Mouse (Mus musculus) thymus, postnatal 36 days (tissue): ENCODE measurements around the gene 9130230L23Rik.
"Not testable (repeated sequence)": the region's sequence is repeated elsewhere in the genome, so short reads cannot be mapped to it uniquely, and the experiment has no call there.

Experiments
- DNase-seq, 2 experiments: peaks; one replicate each; pipeline ENCODE4 v3.0.0; 2022; ENCODE audit warnings: mixed read lengths in 2 of 2

9130230L23Rik gene

DNA sequence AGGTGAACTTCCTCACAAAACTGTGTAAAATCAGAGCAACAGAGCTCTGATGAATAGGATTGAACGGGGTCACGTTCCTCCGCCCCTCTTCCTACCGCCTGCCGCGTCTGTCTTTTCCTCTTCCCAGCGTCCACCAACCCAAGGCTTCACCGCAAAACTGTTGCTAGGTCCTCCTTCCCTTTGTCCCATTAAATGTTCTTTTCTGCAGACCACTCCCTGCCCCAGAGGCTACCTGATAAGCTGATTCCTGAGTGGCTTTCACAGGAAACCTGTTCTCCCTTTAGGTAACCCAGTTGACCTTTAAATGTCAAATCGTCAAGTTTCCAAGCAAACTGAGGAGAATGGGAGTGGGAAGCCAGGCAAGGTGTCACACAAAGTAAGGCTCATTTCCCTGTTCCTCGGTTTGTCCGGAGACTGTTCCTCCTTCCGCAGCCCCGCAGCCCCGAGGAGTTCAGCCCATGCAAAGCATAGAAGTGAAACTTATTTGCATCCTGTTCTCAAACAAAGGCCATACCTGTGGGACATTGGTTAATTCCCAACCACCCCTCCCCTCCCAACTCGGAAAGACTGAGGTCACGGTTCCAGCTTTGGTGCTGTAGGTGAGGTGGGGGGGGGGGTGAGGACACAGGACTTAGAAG is 1.1 kb upstream of the 9130230L23Rik start:
- DNase-seq, result no peak

DNA sequence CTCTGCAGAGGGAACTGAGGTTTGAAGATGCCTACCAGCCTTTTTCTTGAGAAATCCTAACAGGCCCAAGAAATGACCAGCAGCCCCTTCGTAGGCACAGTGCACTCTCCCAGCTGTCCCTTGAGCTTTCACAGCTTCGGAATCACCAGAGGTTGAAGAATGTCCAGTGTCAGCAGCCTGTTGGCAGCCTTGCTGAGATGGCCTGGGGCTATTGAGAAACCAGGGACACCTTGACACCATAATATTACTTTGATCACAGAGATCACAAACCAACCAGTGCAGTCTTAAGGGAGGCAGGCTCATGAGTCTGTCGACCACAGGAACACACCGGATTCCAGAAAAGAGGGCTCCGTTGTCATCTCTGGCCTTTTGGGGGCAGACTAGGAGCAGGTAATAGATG is 2.9 kb downstream of the 9130230L23Rik start:
- DNase-seq, result no peak

DNA sequence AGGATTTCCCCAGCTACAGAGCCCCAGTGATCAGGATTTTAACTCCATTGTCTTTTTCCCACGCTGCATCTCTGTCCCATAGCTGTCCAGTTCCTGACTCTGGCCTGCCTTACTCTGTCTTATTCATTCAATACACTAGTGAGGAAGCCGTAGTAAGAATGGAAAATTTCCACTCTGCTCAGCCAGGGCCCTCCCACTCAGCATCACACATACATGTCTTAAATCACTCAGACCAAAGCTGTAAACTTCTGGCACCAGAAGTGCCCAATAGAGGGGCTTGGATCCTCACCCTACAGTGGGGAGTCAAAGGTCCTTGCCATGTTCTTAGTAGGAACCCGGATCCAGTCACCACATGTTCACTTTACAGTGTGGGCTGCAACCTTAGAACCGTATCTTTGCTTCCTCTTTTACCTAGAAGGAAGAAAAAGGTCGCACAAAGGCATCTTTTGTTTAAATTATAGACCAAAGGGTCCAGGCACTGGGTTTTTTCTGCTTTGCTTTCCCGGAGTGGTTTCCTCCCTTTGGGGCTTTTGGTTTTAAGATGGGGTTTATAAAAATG is 3.4 kb downstream of the 9130230L23Rik start:
- DNase-seq, result no peak

DNA sequence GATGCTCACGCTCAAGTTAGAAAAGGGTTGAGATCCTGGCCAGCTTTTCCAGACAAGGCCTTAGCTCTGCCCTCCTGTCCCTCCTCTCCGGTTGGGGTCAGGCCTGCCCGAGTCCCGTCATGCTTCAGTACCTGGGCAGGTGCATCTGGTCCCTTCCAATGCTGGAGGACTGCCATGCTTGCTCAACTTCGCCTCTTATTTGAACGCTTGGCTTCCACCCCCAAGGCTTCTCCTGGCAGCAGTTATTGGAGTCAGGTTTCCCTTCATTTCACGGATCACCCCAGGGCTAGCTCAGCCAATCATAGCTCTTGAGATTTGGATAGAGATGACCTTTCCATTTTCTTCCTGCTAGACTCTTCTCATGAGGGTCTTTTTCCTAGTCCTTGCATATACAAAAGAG is 4.0 kb downstream of the 9130230L23Rik start:
- DNase-seq, result no peak

DNA sequence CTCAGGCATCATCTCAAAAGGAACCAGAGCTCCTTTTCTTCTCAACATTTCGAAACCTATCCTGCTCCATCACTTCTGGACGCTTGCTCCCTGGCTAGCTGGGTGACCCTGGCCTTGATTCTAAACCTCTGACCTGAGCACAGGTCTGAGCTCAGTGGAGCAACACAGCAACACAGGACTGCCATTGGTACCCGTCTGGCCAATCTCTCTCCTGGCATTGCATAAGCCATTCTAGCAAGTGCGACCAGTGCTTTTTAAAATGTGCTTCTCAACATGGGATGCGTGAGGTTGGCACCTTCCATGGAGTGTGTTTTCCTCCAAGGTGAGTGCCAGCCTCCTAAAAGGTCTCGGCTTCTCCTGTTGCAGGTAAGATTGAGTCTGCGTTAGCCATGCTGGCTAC is 5.0 kb downstream of the 9130230L23Rik start:
- no peak for DNase-seq

DNA sequence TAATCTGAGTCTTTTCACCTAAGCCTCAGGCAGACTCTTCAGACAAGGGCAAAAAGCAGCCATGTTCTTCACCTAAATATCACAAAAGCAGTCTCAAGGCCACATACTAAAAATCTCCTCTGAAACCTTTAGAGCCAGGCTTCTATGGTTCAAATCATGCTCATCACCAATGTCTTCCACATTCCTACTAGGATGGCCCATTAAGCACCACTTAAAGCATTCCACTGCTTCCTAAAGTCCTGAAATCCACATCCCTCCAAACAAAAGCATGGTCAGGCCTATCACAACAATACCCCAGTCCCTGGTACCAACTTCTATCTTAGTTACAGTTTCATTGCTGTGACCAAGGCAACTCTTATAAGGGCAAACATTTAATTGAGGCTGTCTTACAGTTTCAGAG is 6.3 kb downstream of the 9130230L23Rik start:
- no peak for DNase-seq

DNA sequence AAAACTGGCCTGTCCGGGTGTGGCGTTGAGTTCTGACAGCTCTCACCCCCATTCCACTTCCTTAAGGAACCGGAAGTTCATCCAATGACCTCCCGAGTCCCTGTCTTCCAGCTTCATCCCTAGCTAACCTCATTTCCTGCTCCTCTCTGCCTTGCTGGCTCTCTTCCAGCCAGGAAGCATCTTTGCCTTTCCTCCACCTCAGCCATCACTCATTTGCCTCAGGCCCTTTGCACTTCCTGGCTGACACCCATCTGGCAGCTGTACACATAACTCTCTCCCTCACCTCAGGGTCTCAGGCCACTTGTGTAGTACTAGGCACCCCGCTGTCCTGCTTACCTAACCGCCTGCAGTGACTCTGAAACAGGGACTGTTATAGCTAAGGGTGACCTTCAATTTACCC is 9.4 kb downstream of the 9130230L23Rik start:
- no peak for DNase-seq

DNA sequence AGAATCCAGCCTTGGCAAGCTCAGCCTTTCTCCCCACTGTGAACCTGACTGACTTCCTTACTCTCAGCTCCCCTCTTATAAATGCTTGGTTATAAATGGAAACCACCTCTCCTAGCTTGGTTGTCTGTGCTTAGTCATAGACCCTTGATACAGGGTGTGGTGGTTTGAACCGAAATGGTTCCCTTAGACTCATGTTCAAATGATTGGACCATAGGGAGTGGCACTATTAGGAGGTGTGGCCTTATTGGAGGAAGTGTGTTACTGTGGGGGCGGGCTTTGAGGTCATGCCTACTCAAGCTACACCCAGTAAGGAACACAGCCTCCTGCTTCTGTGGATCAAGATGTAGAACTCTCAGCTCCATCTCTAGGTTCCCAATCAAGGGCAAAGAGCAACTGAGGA is 12.9 kb downstream of the 9130230L23Rik start:
- no peak for DNase-seq

DNA sequence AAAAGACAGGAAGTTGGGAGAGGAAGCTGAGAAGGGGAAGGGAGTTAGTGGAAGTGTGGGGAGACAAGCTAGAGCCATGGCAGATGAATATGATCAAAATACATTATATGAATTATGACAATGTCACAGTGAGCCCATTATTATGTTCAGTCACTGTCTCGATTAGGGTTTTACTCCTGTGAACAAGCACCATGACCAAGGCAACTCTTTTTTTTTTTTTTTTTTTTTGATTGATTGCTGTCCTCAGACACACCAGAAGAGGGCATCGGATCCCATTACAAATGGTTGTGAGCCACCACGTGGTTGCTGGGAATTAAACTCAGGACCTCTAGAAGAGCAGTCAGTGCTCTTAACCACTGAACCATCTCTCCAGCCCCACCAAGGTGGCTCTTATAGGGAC is 17.1 kb downstream of the 9130230L23Rik start:
- DNase-seq, result not testable (repeated sequence)

DNA sequence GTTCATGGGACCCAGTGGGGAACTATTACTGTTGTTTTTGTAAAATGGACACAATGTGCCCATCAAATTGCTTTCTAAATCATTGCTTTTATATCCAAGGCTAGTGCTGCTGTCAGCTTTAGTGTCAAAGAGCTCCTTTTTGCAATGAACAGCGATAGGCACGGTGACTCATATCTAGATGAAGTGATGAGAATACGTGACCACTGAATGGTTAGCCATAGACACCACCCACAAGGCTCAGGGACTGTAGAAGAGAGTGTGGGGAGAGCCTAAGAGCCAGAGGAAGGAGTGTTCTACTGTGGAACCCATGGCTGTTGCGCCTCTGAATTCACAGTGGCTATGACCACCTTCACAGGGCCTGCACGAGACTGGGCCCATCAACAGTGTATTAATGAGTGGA is 17.7 kb downstream of the 9130230L23Rik start:
- DNase-seq, result no peak

DNA sequence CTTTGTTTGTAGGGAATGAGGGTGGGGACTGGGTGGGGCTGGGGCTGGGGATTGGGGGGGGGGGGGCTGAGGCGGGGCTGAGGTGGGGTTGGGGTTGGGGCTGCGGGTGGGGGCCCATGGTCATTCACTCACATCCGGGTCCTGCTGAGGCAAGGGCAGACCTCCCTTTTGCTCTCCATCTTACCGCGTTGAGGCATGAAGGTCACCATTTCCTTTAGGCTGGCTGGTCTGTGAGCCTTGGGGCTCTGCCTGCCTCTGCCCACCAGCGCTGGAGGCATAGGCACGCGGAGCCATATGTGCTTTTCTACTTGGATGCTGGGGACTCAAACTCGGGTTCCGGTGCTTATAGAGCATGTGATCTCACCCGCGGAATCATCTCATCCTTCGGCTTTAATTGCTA is 28.4 kb downstream of the 9130230L23Rik start:
- DNase-seq, result no peak

DNA sequence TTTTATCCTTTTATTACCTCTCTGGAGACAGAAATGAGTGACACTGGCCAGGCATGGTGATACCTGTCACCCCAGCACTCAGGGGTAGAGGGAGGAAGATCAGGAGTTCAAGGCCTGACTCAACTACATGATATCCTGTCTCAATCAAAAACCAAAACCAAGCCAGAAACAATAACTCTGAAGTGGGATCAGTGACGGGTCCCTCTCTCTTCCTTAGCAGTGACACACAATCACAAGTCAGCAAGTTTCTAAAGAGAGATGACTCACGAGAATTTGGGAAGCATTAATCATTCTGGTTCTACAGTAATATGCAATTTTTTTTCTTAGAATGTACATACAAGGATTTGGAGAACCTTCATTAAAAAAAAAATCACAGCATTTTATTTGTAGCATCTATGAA is 30.9 kb downstream of the 9130230L23Rik start:
- no peak for DNase-seq

DNA sequence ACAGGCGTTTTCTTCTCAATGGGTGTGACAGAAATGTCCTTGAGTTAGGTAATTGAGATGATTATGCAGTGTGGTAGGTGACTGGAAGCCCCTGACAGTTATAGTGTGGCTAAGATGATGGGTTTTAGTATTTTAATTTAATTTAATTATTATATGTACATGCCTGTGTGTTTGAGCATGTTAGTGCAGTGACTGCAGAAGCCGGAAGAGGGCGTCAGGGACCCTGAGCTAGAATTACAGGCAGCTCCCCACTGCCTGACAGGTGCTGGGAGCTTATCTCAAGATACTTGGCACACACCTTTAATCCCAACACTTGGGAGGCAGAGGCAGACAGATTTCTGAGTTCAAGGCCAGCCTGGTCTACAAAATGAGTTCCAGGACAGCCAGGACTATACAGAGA is 36.1 kb downstream of the 9130230L23Rik start:
- no peak for DNase-seq

DNA sequence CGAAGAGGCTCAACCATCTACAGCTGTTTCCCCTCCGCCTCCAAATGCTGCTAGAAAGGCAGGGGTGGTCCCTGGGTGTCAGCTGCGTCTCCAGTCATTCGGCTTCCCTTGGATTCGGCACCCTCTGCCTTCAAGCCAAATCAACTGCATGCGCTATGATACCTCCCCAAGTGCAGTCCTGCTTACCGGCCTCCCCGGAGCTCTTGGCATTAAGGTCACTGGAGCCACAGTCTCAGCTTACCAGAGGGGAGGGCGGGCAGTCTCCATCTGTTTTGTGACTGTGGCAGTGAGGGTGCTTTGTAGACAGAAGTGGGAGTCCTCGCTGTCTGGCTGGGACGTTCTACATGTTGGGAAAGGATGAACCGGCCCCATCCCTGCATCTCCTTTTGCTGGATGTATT is 37.0 kb downstream of the 9130230L23Rik start:
- no peak for DNase-seq

DNA sequence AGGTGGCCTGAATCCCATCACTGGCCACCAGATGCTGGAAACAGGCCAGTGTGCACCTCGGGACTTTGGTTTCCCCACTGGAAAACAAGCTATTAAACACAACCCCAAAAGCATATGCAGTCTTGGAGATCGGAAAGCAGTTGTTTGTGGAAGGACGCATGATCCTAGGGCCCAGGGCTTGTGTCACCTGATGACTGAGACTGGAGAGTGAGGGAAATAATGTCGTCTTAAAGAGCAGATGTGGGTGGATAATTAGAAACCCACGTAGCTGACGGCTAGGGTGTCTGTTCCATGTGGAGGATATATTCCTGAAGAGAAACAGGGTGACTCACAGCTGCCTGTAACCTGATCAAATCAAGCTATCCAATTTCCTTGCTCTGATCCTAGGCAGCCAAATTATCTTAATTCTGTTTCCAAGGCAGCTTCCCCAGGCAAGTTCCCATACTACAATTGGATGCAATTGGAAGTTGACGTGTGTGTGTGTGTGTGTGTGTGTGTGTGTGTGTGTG is 38.3 kb downstream of the 9130230L23Rik start:
- no peak for DNase-seq

DNA sequence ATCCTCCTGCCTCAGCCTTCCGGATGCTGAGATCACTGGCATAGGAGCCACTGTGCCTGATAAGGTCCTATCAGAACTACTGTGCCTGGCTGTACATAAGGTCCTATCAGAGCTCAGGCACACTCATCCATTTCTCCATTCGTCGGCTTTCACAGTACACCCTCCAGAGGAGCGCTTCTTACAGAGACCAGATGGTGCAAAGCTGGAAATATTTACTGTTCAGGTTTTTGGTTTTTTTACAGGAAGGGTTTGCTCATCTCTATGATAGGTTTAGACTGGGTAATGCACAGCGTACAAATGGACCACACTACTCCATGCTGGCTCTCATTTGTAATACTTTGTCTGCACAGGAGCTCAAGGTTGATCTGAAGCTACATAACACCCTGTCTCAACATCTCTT is 40.8 kb downstream of the 9130230L23Rik start:
- no peak for DNase-seq

DNA sequence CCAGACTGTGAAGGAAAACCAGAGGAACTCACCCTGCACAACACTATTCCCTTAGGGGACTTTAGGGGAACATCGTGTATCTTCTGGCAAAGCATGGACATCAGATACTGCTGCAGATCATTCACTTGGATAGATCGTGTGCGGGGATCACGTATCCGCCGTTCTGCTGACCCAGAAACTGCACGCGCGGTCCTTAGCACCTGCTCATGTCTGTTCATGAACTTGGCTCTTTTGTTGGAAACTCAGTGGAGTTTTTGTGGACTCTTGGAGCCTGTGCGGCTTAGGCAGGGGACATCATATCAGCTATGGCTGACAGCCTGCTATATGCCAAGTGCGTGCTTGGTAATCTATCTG is 43.5 kb downstream of the 9130230L23Rik start:
- DNase-seq, result no peak

DNA sequence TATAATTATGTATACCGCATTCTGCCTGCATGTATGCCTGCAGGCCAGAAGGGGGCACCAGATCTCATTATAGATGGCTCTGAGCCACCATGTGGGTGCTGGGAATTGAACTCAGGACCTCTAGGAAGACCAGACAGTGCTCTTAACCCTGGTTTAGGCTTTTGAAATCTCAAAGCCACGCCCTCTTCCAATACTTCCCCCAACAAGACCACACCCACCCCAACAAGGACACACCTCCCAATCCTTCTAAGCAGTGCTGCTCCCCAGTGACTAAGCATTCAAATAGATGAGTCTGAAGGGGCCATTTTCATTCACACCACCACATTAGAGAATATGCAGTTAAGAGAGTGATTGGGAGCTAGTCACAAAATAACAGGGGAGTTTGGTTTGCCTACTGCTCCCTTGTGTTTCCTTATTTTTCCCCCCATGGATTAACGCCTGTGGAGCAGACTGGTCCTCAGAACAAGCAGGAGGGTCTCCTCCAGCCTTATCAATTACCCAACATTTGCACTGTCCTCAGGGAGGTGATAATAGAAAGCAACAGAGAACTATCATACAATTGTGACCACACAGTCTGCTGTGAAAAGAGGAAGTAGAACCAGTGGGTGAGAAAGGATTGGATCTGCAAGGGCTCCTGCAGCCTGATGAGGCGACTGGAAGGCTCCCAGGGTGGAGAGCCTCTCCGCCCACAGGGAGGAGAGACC is 44.0 kb downstream of the 9130230L23Rik start:
- DNase-seq, result no peak

DNA sequence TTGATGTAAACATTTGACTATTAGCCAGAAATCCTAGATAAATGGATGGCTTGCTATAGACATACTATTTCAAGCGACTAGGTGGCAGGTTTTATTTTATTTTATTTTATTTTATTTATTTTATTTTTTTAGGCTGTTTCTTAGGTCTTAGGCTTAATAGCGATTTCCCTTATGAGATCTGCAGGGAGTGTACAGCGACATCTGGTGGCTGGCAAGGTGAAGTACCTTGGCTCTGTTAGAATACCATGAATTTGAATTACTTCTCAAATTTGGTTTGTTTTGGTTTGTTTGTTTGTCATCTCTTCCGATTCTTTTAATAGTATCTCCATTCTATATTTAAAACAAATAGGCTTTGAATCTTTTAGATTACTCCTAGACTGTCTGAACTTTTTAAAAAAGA is 45.5 kb downstream of the 9130230L23Rik start:
- peak in 1 of 2 experiments; percentile 40 for DNase-seq

DNA sequence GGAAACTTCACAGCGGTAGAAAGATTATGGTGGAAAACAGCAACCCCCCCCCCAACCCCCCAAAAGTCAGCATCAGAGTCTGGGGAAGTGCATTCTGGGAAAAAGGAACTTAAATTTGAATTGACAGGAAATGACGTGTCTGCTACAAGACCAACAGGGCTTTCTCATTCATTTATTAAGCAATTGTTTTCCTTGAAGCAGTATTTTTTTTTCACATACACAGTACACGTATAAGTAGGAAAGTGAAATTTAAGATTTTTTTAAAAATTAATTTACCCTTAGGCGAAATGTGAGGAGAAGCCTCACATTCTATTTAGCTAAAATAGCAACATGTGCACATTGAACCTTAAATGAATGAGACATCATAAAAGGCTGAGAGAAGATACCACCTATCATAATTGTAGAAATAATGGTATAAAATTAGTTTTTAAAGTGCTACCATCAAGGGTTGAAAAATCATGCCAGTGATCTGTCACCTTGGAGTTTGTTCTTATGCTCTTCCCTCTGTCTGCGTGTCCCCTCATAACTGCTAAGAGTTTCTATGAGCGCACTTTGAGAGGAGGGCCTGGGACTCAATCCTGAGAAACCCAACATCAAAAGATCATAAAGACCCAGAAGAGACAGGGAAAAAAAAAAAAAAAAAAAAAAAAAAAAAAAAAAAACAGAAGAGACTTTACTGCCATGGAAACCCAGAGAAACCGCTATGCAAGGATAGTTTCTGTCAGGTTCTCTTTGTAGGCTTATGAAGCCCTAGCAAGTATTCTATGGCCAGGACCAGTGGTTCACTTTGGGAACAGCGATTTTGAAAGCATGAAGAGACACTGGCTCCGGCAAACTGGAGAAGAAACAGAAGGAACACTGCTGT is 47.7 kb downstream of the 9130230L23Rik start:
- DNase-seq, result no peak

DNA sequence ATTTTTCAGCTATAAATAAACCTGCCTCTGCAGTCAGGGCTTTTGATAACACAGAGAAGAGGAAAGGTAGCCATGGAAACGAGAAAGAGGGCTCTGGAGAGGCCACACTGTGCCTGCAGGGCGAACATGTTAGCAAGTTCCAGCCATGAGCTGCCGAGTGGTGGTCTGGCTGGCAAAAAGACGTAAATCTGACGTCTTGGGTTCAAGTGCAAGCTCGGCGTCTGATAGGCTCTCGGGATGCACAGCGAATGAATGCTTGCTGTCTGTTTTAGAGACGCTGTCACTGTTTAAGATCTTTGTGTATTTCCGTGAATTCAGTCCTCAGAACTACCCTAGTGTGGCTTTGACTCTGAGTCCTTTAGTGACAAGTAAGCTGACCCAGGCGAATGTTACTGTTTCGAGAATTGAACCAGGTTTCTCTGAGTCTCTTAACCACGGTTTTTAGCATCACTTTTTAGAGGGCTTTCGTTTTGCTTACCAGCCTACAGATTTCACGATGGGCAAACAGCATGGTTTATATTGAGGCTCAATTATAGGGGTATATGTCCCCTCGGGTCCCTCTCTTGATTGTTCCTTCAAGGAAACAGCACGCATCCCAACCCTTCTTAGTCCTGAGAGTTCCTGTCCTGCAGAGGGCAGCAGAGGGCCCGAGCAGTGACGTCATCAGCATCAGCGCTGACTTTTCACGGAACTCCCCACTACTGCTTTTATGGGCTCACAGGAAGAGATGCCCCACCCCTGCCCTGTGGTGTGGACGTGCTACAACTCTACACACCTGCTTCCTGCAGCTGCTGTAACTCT is 48.5 kb downstream of the 9130230L23Rik start:
- peak; percentile 94 for DNase-seq
